Mouse (Mus musculus) ES-Bruce4 (cell line): ENCODE measurements around the gene Klhdc8a. TPM values are rescaled to one million over a fixed set of nuclear protein-coding genes. Genes with fewer than 3 reads are reported as not detected.
A peak's percentile ranks its signal among the peaks of the same experiment; 100 is the strongest.

Experiments
- H3K27ac ChIP-seq: 2 replicates; pipeline ENCODE4 v1.5.1; 2012; ENCODE audit warnings: low read length, inconsistent platforms; ENCODE audit not compliant: insufficient read depth
- H3K27me3 ChIP-seq: 2 replicates; pipeline ENCODE4 v1.6.1; 2012; ENCODE audit warnings: mild to moderate bottlenecking, low read length, inconsistent platforms; ENCODE audit not compliant: control insufficient read depth, poor library complexity, insufficient read depth, severe bottlenecking
- H3K36me3 ChIP-seq: 2 replicates; pipeline ENCODE4 v1.6.1; 2012; ENCODE audit warnings: inconsistent platforms, mild to moderate bottlenecking, low read length, moderate library complexity; ENCODE audit not compliant: control insufficient read depth, poor library complexity, insufficient read depth, severe bottlenecking
- H3K4me1 ChIP-seq: one replicate; pipeline ENCODE4 v1.8.1; 2011; ENCODE audit warnings: low read length; ENCODE audit not compliant: control insufficient read depth, insufficient read depth
- H3K4me3 ChIP-seq: 2 replicates; pipeline ENCODE4 v1.5.1; 2011; ENCODE audit warnings: low read depth, mild to moderate bottlenecking, low read length
- H3K9ac ChIP-seq: 2 replicates; pipeline ENCODE4 v1.6.1; 2012; ENCODE audit warnings: low read depth, mild to moderate bottlenecking, inconsistent platforms; ENCODE audit not compliant: poor library complexity, severe bottlenecking
- H3K9me3 ChIP-seq: replicated peaks from 2 replicates; pipeline ENCODE4 v1.6.1; 2012; ENCODE audit warnings: mild to moderate bottlenecking, low read length, inconsistent platforms; ENCODE audit not compliant: control insufficient read depth, poor library complexity, insufficient read depth, severe bottlenecking
- CTCF ChIP-seq: IDR thresholded peaks from one replicate; pipeline ENCODE4 v1.8.1; 2011; ENCODE audit warnings: low read depth, low read length
- EP300 ChIP-seq: IDR thresholded peaks from 2 replicates; pipeline ENCODE4 v1.6.1; 2011; ENCODE audit warnings: low read depth, low read length; ENCODE audit not compliant: insufficient read depth
- POLR2A ChIP-seq: IDR thresholded peaks from one replicate; pipeline ENCODE4 v1.8.1; 2011; ENCODE audit warnings: low read length; ENCODE audit not compliant: insufficient read depth
- polyA plus RNA-seq: library from polyadenylated mRNA; stranded (reverse); fragments of >200 nt; gene quantifications from 2 replicates; pipeline ENCODE4 v1.2.4, GENCODE M21; 2011; ENCODE audit warnings: low read depth; ENCODE audit not compliant: missing spikeins, insufficient read depth, insufficient read length

Gene Klhdc8a
- polyA plus RNA-seq, 1 experiment: 0.60 TPM

- Histone ChIP-seq H3K4me3 (no peak overlapping the region), H3K27ac (no peak overlapping the region), H3K4me1 (peaks cover 1% of the 10 kb centered on the region), H3K36me3 (no peaks in the 10 kb centered on the region), H3K27me3 (no peaks in the 10 kb centered on the region), H3K9ac (no peak overlapping the region), H3K9me3 (no peaks in the 10 kb centered on the region)
- TF ChIP-seq EP300 (no peak), POLR2A (no peak), CTCF (no peak)
These were observed 10.2 kb downstream of the Klhdc8a start for GRCm38 (mm10) chr1:132308674-132309073.

GRCm38 (mm10) chr1:132310754-132311153 is 12.3 kb downstream of the Klhdc8a start:
- Histone ChIP-seq H3K27me3 (no peaks in the 10 kb centered on the region), H3K4me1 (peaks cover 1% of the 10 kb centered on the region)

GRCm38 (mm10) chr1:132311174-132311859 is 12.9 kb downstream of the Klhdc8a start:
- no peak overlapping the region for H3K27ac ChIP-seq
- peaks cover 3% of the 10 kb centered on the region for H3K27me3 ChIP-seq
- no peak for TF ChIP-seq POLR2A
- no peak for TF ChIP-seq CTCF
- TF ChIP-seq EP300: no peak
- no peak overlapping the region for H3K4me3 ChIP-seq
- H3K4me1 ChIP-seq: peaks cover 1% of the 10 kb centered on the region
- no peaks in the 10 kb centered on the region for H3K9me3 ChIP-seq
- H3K9ac ChIP-seq: no peak overlapping the region
- no peaks in the 10 kb centered on the region for H3K36me3 ChIP-seq

More at GRCm38 (mm10) chr1:132310754-132311153, 12.3 kb downstream of the Klhdc8a start:
- Histone ChIP-seq H3K36me3 (no peaks in the 10 kb centered on the region), H3K4me3 (no peak overlapping the region), H3K27ac (no peak overlapping the region), H3K9me3 (no peaks in the 10 kb centered on the region), H3K9ac (no peak overlapping the region)
- TF ChIP-seq POLR2A: no peak
- TF ChIP-seq CTCF: no peak
- no peak for TF ChIP-seq EP300

GRCm38 (mm10) chr1:132312043-132312442 is 13.6 kb downstream of the Klhdc8a start:
- Histone ChIP-seq H3K9me3 (no peaks in the 10 kb centered on the region), H3K4me3 (no peak overlapping the region), H3K4me1 (peaks cover 1% of the 10 kb centered on the region), H3K27ac (no peak overlapping the region), H3K36me3 (no peaks in the 10 kb centered on the region), H3K9ac (no peak overlapping the region), H3K27me3 (peaks cover 7% of the 10 kb centered on the region)
- no peak for TF ChIP-seq EP300
- no peak for TF ChIP-seq CTCF
- no peak for TF ChIP-seq POLR2A

GRCm38 (mm10) chr1:132312703-132313102 is 14.3 kb downstream of the Klhdc8a start:
- Histone ChIP-seq H3K9me3 (no peaks in the 10 kb centered on the region), H3K4me3 (no peak overlapping the region), H3K36me3 (no peaks in the 10 kb centered on the region), H3K4me1 (peaks cover 1% of the 10 kb centered on the region), H3K9ac (no peak overlapping the region), H3K27me3 (peaks cover 7% of the 10 kb centered on the region), H3K27ac (no peak overlapping the region)
- TF ChIP-seq CTCF (no peak), POLR2A (no peak), EP300 (no peak)

- TF ChIP-seq CTCF (no peak), POLR2A (no peak), EP300 (0 out of 2 replicates have a peak, but pooled peaks have one; percentile 21)
- peak within 1 kb of the TSS; percentile 80 for H3K9ac ChIP-seq
- peak within 1 kb of the TSS; percentile 73 for H3K4me3 ChIP-seq
- H3K36me3 ChIP-seq: no peaks in the 10 kb centered on the region
- no peaks in the 10 kb centered on the region for H3K9me3 ChIP-seq
- H3K27ac ChIP-seq: no peak within 1 kb of the TSS
- H3K4me1 ChIP-seq: peaks cover 9% of the 10 kb centered on the region
- peaks cover 7% of the 10 kb centered on the region for H3K27me3 ChIP-seq
These were observed 17.6 kb downstream of the Klhdc8a start, which contains the start of gene Nuak2 for GRCm38 (mm10) chr1:132315889-132316624. Nuak2 (plus strand) TSS chr1:132316126.
